Mouse (Mus musculus) thymus, postnatal 14 days (tissue): ENCODE data around the gene Arhgap17.

Experiments
- DNase-seq: peaks from one replicate; pipeline ENCODE4 v3.0.0; 2021

Arhgap17 gene

DNA sequence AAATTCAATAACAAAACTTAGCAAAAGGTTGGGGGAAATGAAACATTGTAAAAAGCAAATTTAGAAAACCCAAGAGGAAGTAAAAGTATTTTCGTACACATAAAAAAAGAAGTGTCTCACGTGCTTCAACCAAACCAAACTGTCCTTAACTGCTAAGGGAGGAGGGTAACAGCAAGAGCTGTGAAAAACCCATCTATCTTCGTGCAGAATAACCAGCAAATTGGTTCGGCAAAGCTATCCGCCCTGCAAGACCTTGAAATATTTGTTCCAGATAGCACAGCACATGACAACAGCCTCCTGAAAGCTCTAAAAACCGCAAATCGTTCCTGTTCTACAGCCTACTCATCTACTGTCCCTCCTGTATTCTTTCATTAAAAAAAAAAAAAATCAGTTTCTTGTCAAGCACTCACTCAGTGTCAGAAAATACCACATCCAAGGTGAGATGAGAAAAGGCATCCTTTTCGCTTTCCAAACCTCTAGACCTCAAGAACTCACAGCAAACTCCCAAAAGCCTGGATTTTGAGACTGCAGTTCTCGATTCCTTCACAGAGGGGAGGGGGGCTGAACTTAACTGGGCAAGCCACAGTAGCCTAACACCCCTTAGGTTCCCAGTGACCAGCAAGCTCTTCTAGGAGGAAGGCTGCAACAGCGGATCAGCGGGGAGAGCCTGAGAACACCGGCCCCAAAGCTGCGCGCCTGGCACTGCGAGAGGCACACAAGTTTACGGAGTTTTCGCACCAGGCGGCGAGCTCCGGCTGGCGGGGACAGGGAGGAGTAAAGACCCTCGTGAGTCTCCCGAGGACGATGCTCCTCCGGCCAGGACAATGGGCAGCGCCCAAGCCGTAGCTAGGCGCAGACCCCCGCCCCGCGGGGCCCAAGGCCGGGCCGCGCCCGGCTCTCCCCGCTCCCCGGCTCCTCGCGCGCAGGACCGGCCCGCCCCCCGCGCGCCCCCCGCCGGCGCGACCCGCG is 653 bp downstream of the Arhgap17 start:
- DNase-seq: no peak

DNA sequence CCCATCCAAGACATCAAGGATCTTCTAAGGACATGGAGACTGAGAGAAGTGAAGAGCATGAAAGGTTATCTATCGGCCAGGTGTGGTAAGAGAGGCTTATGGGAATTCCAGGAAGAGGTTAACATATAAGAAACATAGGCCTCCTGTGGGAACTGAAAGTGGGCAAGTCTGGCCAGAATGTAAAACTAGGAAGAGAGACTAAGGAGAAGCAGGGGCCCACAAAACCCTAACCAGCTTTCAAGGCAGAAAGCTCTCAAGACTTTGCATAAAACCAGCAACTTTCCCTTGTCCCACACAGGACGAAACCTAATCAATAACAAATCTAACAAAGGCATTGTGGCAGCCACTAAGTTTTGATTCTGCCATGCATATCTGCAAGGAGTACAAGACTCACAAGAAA is 1.5 kb downstream of the Arhgap17 start:
- no peak for DNase-seq

GRCm38 (mm10) chr7:123367218-123368150 is 2.2 kb downstream of the Arhgap17 start:
- DNase-seq: no peak

DNA sequence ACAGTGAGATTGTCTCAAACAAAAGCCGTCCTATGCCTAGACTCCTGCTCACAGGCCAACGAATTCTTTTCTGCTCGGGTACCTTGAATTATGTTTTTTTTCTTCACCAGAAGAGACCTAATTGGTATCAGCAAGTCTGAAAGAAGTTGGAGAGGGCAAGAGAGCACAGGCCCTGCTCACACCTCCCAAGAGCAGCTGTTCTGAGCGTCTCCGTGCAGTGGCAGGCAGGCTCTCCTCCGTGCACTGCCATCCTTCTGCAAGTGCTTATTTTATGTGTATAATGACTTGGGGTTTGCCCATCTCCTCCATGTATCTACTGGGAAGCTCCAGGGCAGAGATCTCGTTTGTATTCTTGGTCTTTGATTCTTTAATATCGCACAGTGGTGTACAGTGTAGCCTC is 2.9 kb downstream of the Arhgap17 start:
- no peak for DNase-seq

DNA sequence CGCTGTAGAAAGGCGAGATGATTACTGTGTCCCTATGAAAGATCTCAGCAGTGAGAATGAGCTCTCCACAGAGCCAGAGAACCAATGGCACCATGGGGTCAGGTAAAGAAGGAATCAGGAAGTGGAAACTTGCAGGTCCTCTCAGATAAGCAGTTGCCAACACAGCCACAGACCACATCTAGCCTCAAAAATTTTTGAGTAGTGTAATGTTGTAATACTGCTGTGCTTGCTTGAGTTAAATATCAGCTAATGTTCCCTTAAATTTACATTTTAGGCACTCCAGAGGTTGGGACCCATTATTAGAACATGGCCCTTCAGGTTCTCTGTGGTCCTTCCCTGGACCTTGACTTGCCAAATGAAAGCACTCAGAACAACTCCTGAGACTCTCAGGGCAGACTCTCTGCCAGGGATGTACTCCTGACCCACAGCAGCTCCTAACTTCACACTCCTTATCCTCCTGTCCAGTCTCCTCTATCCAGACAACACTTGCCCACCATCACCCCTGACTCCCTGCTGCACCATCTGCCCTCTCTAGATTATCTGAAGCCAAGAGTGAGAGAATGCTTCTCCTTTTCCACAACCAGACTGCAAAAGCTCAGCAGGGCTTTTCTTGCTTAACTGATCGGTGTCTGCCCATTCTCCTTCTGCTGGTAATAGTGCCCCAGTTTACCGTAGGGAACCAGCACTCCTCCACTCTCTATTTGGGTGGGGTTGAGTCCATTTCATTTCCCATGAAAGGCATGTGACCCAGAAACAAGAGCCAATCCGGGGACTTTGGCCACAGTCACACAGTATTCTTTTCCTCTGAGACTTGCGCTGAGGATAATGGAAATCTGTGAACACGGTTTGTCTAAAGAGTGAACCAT is 3.6 kb downstream of the Arhgap17 start:
- DNase-seq: no peak

DNA sequence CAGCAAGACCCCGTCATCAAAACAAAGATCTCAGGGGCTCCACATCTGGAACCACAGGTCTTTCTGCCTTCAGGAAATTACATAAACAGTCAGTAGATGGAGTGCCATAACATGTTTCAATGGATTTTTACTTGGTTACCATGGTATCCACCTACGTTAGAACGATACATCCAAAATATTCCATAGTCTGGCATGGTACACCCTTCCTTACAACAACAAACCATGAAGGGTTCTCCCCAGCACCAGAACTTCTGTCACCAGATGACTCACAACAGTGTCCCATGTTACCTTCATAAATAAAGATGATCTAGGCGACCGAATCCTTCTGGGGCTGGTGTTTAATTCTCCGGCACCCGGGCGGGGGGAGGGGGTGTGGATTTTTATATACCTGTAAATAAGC is 5.7 kb downstream of the Arhgap17 start:
- DNase-seq: no peak

GRCm38 (mm10) chr7:123362806-123363205 is 6.9 kb downstream of the Arhgap17 start:
- no peak for DNase-seq

DNA sequence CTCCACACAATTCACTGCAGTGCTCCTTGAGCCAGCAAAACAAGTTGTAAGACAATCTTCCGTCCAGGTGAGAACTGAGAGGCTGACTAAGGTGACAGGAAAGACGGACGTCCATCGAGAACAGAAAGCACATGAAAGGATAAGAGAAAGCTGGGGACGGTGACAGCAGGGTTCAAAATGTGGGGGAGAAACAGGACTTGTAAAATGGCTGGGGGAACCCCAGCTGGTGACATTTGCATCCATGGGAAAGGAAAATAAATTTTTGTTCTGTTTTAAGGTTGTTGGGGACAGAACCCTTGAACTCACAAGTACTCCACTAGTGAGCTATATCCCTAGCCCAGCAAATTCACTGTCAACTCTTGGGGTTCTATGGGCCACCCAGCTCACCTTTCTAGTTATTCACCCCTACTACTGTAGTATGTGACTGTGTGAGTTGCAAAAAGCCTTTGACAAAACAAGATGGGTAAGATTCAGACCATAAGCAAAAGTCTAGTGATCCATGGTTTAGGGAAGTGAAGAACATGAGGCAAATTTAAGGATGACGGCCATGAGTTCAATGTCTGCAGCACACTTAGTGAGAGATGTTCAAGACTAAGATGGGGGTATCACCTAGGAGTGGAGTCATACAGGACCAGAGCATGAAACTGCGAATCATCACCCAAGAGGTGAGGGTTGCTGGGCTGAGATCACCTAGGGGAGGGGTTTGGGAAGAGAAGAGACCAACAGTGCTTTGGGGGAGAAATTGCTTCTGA is 8.3 kb downstream of the Arhgap17 start:
- no peak for DNase-seq

DNA sequence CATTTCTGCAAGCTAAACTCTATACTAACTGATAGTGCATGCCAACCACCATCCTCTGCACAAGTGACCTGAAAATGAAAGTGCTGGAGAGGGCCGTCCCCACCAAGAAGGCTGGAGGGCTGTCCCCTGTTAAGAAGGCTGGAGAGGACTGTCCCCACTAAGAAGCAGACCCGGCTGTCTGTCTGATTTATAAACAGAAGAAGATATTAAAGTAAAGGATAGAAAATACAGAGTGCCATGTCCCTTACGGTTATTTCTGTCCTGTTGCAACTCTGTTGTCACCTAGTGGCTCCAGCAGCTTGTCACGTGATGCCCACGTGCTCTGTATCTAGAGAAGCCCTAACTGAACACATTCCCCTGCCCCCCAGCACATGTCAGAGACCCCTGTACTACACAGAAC is 9.5 kb downstream of the Arhgap17 start:
- DNase-seq: no peak

GRCm38 (mm10) chr7:123359101-123359500 is 10.6 kb downstream of the Arhgap17 start:
- DNase-seq: no peak

DNA sequence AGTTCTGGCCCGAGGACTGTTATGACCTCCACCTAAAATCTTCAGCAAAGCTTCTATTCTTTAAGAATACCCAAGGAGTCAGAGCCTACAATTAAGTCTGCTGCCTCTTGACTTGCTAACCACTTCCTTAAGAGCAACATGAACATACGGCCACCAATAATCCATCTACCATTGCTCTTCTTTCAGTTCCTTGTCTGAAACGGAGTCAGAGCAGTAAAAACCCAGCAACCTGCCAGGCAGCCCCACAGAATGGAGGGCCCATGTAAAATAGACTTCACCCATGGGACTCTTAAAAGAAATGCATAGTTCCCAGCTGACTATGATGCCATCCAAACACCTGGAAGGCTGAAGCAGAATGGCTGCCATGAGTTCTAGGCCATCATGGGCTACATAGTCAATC is 13.6 kb downstream of the Arhgap17 start:
- no peak for DNase-seq

DNA sequence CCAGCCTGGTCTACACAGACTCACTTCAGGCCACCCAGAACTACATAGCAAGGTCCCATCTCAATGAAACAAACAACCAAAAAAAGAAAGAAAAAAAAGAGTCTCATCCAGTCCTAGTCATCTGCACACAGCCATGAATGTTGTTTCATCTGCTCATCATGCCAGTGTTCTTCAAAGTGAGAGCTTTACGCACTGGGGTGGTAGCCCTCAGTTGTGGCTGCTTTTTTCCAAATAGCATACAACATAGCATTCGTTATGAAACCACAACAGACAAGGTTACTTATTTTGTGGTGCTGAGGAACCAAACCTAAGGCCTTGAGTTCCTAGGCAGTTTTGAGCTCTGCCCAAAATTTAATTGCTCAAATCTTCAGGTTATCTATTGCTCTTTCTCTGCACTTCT is 14.9 kb downstream of the Arhgap17 start:
- DNase-seq: peak; percentile 20

GRCm38 (mm10) chr7:123354392-123354791 is 15.3 kb downstream of the Arhgap17 start:
- no peak for DNase-seq

- DNase-seq: no peak
Observed at GRCm38 (mm10) chr7:123353879-123354278, 15.8 kb downstream of the Arhgap17 start.

DNA sequence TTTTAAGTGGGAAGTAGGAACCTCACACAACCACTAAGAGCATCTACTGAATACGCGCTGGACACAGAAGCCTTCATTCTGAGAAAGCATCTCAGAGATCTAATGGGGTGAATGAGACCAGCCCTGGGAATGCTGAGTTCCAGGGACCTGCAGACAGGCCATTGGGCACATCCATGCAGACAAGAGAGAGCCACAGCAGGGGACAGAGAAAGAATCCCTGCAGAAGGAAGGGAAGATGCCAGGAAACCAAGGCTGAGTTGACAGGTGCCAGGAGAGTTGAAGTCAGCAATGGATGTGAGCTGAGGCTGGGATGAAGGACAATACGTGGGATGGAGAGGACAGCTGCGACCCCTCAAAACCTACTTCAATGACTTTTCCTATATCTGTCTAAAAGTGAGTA is 16.6 kb downstream of the Arhgap17 start:
- no peak for DNase-seq

GRCm38 (mm10) chr7:123350243-123350642 is 19.5 kb downstream of the Arhgap17 start:
- DNase-seq: no peak

- no peak for DNase-seq
Observed at GRCm38 (mm10) chr7:123349813-123350212, 19.9 kb downstream of the Arhgap17 start.

GRCm38 (mm10) chr7:123346631-123347290 is 23.0 kb downstream of the Arhgap17 start:
- no peak for DNase-seq

- no peak for DNase-seq
Observed at GRCm38 (mm10) chr7:123345041-123345544, 24.6 kb downstream of the Arhgap17 start.

- DNase-seq: no peak
Observed at GRCm38 (mm10) chr7:123344079-123344780, 25.5 kb downstream of the Arhgap17 start.
